Mouse (Mus musculus) fibroblast of lung, adult 2 months (primary cell): ENCODE measurements around the gene Gm4778.
"Not testable (repeated sequence)": the region's sequence is repeated elsewhere in the genome, so short reads cannot be mapped to it uniquely, and the experiment has no call there.

Source experiments
- DNase-seq: peaks from one replicate; pipeline ENCODE4 v3.0.0-alpha.2; 2011; ENCODE audit warnings: low read depth

The Gm4778 gene

GRCm38 (mm10) chr3:94263736-94264135 lies at the start of gene Gm4778:
Gm4778 (plus strand) TSS chr3:94264036.
- DNase-seq, result not testable (repeated sequence)

- DNase-seq, result no peak
Observed at GRCm38 (mm10) chr3:94260598-94260997, 3.2 kb upstream of the Gm4778 start.

- DNase-seq, result no peak
Observed at GRCm38 (mm10) chr3:94275991-94276390, 12.2 kb downstream of the Gm4778 start.

DNA sequence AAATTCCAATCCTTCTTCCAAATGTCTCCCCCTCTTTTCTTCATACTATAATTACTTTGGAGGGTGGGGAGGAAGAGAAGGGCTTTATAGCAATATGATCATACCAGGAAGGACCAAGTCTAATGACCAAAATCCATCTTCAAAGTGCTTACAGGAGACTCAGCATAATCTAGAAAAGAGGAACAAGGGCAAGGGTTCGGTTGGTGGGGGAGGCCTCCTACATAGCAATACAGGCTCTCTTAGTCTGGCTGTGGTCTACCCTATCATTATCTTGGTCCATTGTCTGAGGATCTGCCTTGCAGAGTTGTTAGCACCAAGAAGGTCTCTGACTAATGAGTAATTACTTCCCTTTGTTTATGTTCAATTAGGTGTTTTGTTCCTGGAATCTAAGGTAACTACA lies 41.6 kb downstream of the Gm4778 start:
- no peak for DNase-seq

GRCm38 (mm10) chr3:94306975-94307374 lies 43.1 kb downstream of the Gm4778 start:
- DNase-seq, result no peak

GRCm38 (mm10) chr3:94309633-94310363 lies 46.0 kb downstream of the Gm4778 start, which contains the start of gene Them4:
Them4 (plus strand) TSS chr3:94310089.
- DNase-seq, result peak; percentile 91

DNA sequence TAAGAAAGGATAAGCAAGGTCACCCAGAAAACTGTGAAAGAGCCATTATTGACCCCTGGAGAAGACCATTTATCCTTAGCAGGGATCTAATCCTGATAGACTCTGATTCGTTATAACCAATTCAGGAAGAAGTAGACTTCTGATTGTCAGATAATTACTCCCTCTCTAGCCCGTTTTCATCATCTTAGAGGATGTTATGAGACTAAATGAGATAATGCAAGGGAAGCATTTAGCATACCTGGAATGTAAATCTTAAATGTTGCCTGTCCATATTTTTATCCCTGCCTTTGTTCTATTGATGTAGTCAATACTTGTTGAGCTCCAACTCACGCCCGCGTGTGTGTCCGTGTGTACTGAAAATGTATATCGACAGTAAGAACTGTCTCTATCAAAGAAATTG lies 46.7 kb downstream of the Gm4778 start:
- DNase-seq, result no peak

DNA sequence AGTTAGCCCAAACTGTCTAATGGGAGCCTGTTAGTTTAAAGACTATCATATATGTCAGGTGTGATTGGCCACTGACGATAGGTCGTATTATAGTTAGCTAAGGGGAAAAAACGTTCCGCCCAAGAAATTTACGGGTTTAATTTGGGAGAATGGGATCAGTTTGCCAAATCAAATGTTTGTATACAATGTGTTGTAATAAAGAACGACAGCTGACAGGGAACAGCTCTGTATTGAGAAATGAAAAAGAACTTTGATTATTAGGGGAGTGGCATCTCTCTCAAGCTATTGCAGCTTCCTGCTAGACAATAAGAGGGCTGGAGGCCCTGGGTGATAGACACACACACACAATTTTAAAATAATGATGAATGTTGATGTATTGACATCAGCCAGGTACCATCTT lies 47.1 kb downstream of the Gm4778 start:
- no peak for DNase-seq

GRCm38 (mm10) chr3:94311376-94311775 lies 47.5 kb downstream of the Gm4778 start:
- DNase-seq, result no peak
